Mouse (Mus musculus) intestine, postnatal 0 days (tissue): Measurements from ENCODE around the gene Gripap1. TPM values are rescaled to one million over a fixed set of nuclear protein-coding genes. Genes with fewer than 3 reads are reported as not detected.
A peak's percentile ranks its signal among the peaks of the same experiment; 100 is the strongest.
"Not testable (repeated sequence)": the region's sequence is repeated elsewhere in the genome, so short reads cannot be mapped to it uniquely, and the experiment has no call there.

Source experiments
- ATAC-seq: fragments of 200-750 bp; cut with Nextera tagmentation; 2 replicates; pipeline ENCODE4 v1.8.0; 2017; ENCODE audit warnings: mild to moderate bottlenecking, moderate TSS enrichment, moderate library complexity
- H3K27ac ChIP-seq: fragments of 300-500 bp; sonication (generic); 2 replicates; pipeline ENCODE4 v1.5.1; 2014; ENCODE audit warnings: mild to moderate bottlenecking, low read depth, low read length, moderate library complexity
- H3K27me3 ChIP-seq: fragments of 300-500 bp; sonication (generic); replicated peaks from 2 replicates; pipeline ENCODE4 v1.6.1; 2014; ENCODE audit warnings: low read length, mixed read lengths; ENCODE audit not compliant: control insufficient read depth, insufficient read depth
- H3K36me3 ChIP-seq: fragments of 300-500 bp; sonication (generic); 2 replicates; pipeline ENCODE4 v1.6.1; 2014; ENCODE audit warnings: mild to moderate bottlenecking, moderate library complexity; ENCODE audit not compliant: control insufficient read depth, insufficient read depth
- H3K4me1 ChIP-seq: fragments of 300-500 bp; sonication (generic); replicated peaks from 2 replicates; pipeline ENCODE4 v1.6.1; 2014; ENCODE audit warnings: antibody characterized with exemption, low read length, mixed read lengths; ENCODE audit not compliant: control insufficient read depth, insufficient read depth
- H3K4me2 ChIP-seq: fragments of 300-500 bp; sonication (generic); replicated peaks from 2 replicates; pipeline ENCODE4 v1.6.1; 2014; ENCODE audit warnings: low read depth, mild to moderate bottlenecking, moderate library complexity
- H3K4me3 ChIP-seq: fragments of 300-500 bp; sonication (generic); 2 replicates; pipeline ENCODE4 v1.5.1; 2014; ENCODE audit warnings: low read depth, low read length
- H3K9ac ChIP-seq: fragments of 300-500 bp; sonication (generic); 2 replicates; pipeline ENCODE4 v1.6.1; 2014; ENCODE audit warnings: mild to moderate bottlenecking, low read depth, low read length
- H3K9me3 ChIP-seq: fragments of 300-500 bp; sonication (generic); 2 replicates; pipeline ENCODE4 v1.6.1; 2016; ENCODE audit warnings: mixed run types; ENCODE audit not compliant: control insufficient read depth
- CTCF ChIP-seq: sonication (generic); IDR thresholded peaks from 2 replicates; pipeline ENCODE4 v1.5.1; 2016; ENCODE audit warnings: low read depth, mild to moderate bottlenecking, control low read depth, antibody characterized with exemption, moderate library complexity
- WGBS: fragments of 180-500 bp; shearing (Covaris S2); extraction: QIAGEN DNeasy Blood & Tissue Kit; methylation state at CpG from one replicate; pipeline ENCODE4 v1.1.7; 2014; 5-methylcytosine and 5-hydroxymethylcytosine counted together
- polyA plus RNA-seq: library from polyadenylated mRNA; unstranded; fragments of >200 nt; fragmentation: Nextera tagmentation; extraction: Ambion mirVana; gene quantifications from 2 replicates; pipeline ENCODE4 v1.2.1, GENCODE M21; 2015

Gene Gripap1
- polyA plus RNA-seq, 1 experiment from 2014 or later = 17.6 TPM

GRCm38 (mm10) chrX:7795016-7795415, 5.5 kb downstream of the Gripap1 start:
- Histone ChIP-seq H3K4me2 (no peak overlapping the region), H3K36me3 (0 out of 2 replicates have a peak, but pooled peaks cover 5% of the 10 kb centered on the region), H3K27me3 (no peaks in the 10 kb centered on the region), H3K9me3 (no peaks in the 10 kb centered on the region), H3K4me3 (no peak overlapping the region), H3K9ac (no peak overlapping the region), H3K27ac (no peak overlapping the region), H3K4me1 (no peaks in the 10 kb centered on the region)
- ATAC-seq = no peak
- WGBS = 24% methylated on average over 7 of the region's 7 CpGs
- no peak for TF ChIP-seq CTCF

DNA sequence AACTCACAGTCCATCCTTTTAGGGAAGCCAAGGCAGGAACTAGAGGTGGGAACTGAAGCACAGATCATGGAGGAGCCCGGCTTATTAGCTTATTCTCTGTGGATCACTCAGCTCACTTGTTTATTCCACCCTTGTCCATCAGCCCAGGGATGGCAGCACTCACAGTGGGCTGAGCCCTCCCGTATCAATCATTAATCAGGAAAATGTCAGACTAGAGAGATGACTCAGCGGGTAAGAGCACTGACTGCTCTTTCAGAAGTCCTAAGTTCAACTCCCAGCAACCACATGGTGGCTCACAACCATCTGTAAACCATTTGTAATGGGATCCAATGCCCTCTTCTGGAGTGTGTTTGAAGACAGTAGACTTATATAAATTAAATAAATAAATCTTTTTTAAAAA, 7.8 kb downstream of the Gripap1 start:
- Histone ChIP-seq H3K27ac (no peak overlapping the region), H3K9ac (no peak overlapping the region), H3K36me3 (peaks cover 13% of the 10 kb centered on the region; the same call in 1 of the 2 replicates), H3K4me1 (no peaks in the 10 kb centered on the region), H3K4me3 (no peak overlapping the region), H3K4me2 (no peak overlapping the region), H3K9me3 (no peaks in the 10 kb centered on the region), H3K27me3 (no peaks in the 10 kb centered on the region)
- ATAC-seq = peak; percentile 72; the same call in 1 of the 2 replicates
- TF ChIP-seq CTCF = peak; percentile 36
- 55% methylated on average over 3 of the region's 3 CpGs for WGBS

GRCm38 (mm10) chrX:7802157-7802556, 12.6 kb downstream of the Gripap1 start:
- 79% methylated on average over 2 of the region's 2 CpGs for WGBS
- H3K4me3 ChIP-seq, ATAC-seq, H3K36me3 ChIP-seq, H3K4me1 ChIP-seq, H3K9ac ChIP-seq, H3K4me2 ChIP-seq, H3K9me3 ChIP-seq, H3K27me3 ChIP-seq, H3K27ac ChIP-seq: not testable (repeated sequence)

DNA sequence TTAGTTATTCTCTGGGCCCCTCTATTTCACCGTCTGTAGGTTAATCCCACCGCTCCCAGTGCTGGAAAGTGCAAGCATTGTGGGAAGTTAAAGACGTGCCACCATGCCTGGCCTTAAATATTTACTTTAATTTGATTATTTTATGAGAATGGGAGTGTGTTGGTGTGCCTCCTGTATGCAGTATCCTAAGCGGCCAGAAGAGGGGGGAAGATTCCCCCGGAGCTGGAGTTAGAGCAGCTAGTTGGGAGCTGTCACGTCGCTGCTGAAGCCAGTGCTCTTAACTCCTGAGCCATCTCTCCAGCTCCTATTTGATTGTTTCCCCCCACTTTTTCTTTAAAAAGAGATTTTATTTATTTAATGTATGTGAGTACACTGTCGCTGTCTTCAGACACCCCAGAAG, 25.5 kb downstream of the Gripap1 start:
- peak; percentile 59 for TF ChIP-seq CTCF
- WGBS = 54% methylated on average over 8 of the region's 8 CpGs
- H3K27ac ChIP-seq, H3K27me3 ChIP-seq, ATAC-seq, H3K4me2 ChIP-seq, H3K9ac ChIP-seq, H3K4me1 ChIP-seq, H3K4me3 ChIP-seq, H3K9me3 ChIP-seq: not testable (repeated sequence)
- H3K36me3 ChIP-seq = 0 out of 2 replicates have a peak, but pooled peaks cover 19% of the 10 kb centered on the region

GRCm38 (mm10) chrX:7821865-7822779, 32.6 kb downstream of the Gripap1 start, which contains the start of gene Kcnd1:
Kcnd1 (plus strand) TSS chrX:7822289.
- peak within 1 kb of the TSS; percentile 32 for H3K4me3 ChIP-seq
- no peak for TF ChIP-seq CTCF
- H3K27me3 ChIP-seq = no peaks in the 10 kb centered on the region
- peak within 1 kb of the TSS; percentile 58 for H3K4me2 ChIP-seq
- 0 out of 2 replicates have a peak, but pooled peaks cover 4% of the 10 kb centered on the region for H3K36me3 ChIP-seq
- WGBS = 23% methylated on average over 18 of the region's 24 CpGs
- H3K27ac ChIP-seq = no peak within 1 kb of the TSS
- no peaks in the 10 kb centered on the region for H3K9me3 ChIP-seq
- no peaks in the 10 kb centered on the region for H3K4me1 ChIP-seq
- H3K9ac ChIP-seq = no peak within 1 kb of the TSS
- ATAC-seq = peak; percentile 38

DNA sequence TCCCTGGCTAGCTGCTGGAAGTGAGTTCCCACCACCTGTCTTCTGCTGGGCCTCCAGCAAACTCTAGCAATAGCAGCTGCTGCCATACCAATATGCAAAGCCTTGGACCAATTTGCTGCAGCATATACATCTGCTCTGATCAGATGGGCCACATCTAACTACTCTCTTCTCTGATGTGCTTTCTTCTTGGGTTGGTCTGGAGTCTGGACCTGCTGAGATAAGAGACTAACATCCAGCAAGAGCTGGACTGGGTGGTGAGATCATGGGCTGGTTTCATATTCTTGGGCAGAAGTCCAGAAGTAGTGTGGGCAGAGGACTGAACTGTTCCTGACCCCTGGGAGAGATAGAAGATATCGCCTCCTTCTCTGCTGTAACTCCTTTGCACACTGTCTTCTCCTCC, 47.6 kb downstream of the Gripap1 start:
- WGBS = 72% methylated on average over 1 of the region's 1 CpGs
- Histone ChIP-seq H3K4me3 (no peak overlapping the region), H3K4me2 (no peak overlapping the region), H3K4me1 (no peaks in the 10 kb centered on the region), H3K9me3 (no peaks in the 10 kb centered on the region), H3K9ac (no peak overlapping the region), H3K27ac (no peak overlapping the region), H3K36me3 (no peaks in the 10 kb centered on the region), H3K27me3 (no peaks in the 10 kb centered on the region)
- TF ChIP-seq CTCF = no peak
- ATAC-seq = no peak
